Mouse (Mus musculus): ENCODE results near the gene Pym1.

Gene Pym1

GRCm38 (mm10) chr10:128744680-128745601, 2.7 kb upstream of the Pym1 start, which contains the start of gene Dgka:
TSS of gene Dgka (minus strand) at chr10:128744855.
- DNase-seq (ENCODE audit: low spot score in 2 of 2): peak; percentile 37 to 67

- peak; percentile 29 to 72 for DNase-seq (ENCODE audit: low spot score in 2 of 2)
These were observed 1.6 kb upstream of the Pym1 start for GRCm38 (mm10) chr10:128745946-128746613.

GRCm38 (mm10) chr10:128746972-128747645, 580 bp upstream of the Pym1 start:
- no peak for DNase-seq (ENCODE audit: low spot score in 2 of 2)

- peak; percentile 67 to 80 for DNase-seq (ENCODE audit: low spot score in 2 of 2)
These were observed 669 bp downstream of the Pym1 start for GRCm38 (mm10) chr10:128748252-128748864.

- no peak for DNase-seq (ENCODE audit: low spot score in 2 of 2)
These were observed 25.2 kb downstream of the Pym1 start for GRCm38 (mm10) chr10:128772895-128773294.

GRCm38 (mm10) chr10:128773685-128774084, 26.0 kb downstream of the Pym1 start:
- DNase-seq (ENCODE audit: low spot score in 2 of 2): no peak

GRCm38 (mm10) chr10:128778441-128778840, 30.8 kb downstream of the Pym1 start:
- no peak for DNase-seq (ENCODE audit: low spot score in 2 of 2)

- peak in 1 of 2 experiments; percentile 47 for DNase-seq (ENCODE audit: low spot score in 2 of 2)
These were observed 31.5 kb downstream of the Pym1 start for GRCm38 (mm10) chr10:128779011-128779795.

GRCm38 (mm10) chr10:128780200-128780599, 32.5 kb downstream of the Pym1 start:
- no peak for DNase-seq (ENCODE audit: low spot score in 2 of 2)

GRCm38 (mm10) chr10:128790398-128791124, 42.9 kb downstream of the Pym1 start, which contains the start of gene Mmp19:
TSS of gene Mmp19 (plus strand) at chr10:128790910.
- DNase-seq (ENCODE audit: low spot score in 2 of 2): no peak

GRCm38 (mm10) chr10:128792041-128792440, 44.4 kb downstream of the Pym1 start:
- DNase-seq (ENCODE audit: low spot score in 2 of 2): no peak

- no peak for DNase-seq (ENCODE audit: low spot score in 2 of 2)
These were observed 45.6 kb downstream of the Pym1 start for GRCm38 (mm10) chr10:128793258-128793657.

GRCm38 (mm10) chr10:128794391-128794790, 46.7 kb downstream of the Pym1 start:
- no peak for DNase-seq (ENCODE audit: low spot score in 2 of 2)

- no peak for DNase-seq (ENCODE audit: low spot score in 2 of 2)
These were observed 47.9 kb downstream of the Pym1 start for GRCm38 (mm10) chr10:128795581-128795980.

- no peak for DNase-seq (ENCODE audit: low spot score in 2 of 2)
These were observed 51.0 kb downstream of the Pym1 start for GRCm38 (mm10) chr10:128798676-128799075.

GRCm38 (mm10) chr10:128801981-128802495, 54.3 kb downstream of the Pym1 start:
- no peak for DNase-seq (ENCODE audit: low spot score in 2 of 2)

- DNase-seq (ENCODE audit: low spot score in 2 of 2): no peak
These were observed 55.3 kb downstream of the Pym1 start for GRCm38 (mm10) chr10:128802956-128803355.

GRCm38 (mm10) chr10:128803361-128803760, 55.7 kb downstream of the Pym1 start:
- DNase-seq (ENCODE audit: low spot score in 2 of 2): no peak

- peak; percentile 30 to 35 for DNase-seq (ENCODE audit: low spot score in 2 of 2)
These were observed 56.1 kb downstream of the Pym1 start, which contains the start of gene Dnajc14 for GRCm38 (mm10) chr10:128803771-128804270. TSS of gene Dnajc14 (plus strand) at chr10:128804062.

All from spleen, postnatal 10 days (tissue).